In the genomic region with DNA sequence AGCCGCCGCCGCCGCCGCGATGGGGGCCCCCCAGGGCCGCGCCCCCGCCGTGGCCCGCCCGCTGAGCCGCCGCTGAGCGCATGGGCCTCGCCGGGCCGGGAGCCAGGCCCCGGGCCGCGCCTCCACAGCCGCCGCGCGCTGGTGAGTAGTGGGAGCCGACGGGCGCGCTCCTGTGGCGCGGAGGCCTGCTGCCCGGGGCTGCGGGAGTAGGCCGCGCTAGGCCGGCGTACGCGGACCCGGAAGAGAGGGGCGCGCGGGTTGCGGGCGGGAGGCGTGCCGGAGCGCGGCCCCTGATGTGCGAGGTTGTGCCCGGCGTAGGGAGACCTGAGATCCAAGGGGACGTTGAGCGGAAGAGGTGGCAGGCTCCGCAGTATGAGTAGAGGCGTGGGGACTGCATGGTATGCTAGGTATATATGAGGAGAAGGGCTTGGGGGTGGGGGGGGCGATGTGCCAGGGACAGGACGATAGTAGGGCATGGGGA, we compare ENCODE assay signal across 8 mouse cellular contexts. TPM values are rescaled to one million over a fixed set of nuclear protein-coding genes. Genes with fewer than 3 reads are reported as not detected.
DNase-seq lines count a peak whose midpoint lies in the region; ATAC-seq and TF ChIP-seq lines count a peak whose summit lies in the region.

No protein-coding gene starts in this region.

- H3K9me3 ChIP-seq in heart, embryonic 12.5 days (replicated peaks), result no peaks in the 10 kb centered on the region
- no peaks in the 10 kb centered on the region for H3K9me3 ChIP-seq in limb, embryonic 14.5 days (ENCODE audit: control insufficient read depth, low read length)
- H3K9me3 ChIP-seq in neural tube, embryonic 12.5 days, result no peaks in the 10 kb centered on the region

- H3K4me2 ChIP-seq in heart, embryonic 12.5 days, result peak overlapping the region; percentile 84
- peak overlapping the region; percentile 82 for H3K4me2 ChIP-seq in limb, embryonic 14.5 days (replicated peaks; ENCODE audit: low read depth, low read length, severe bottlenecking)
- peak overlapping the region; percentile 90 for H3K4me2 ChIP-seq in neural tube, embryonic 12.5 days (replicated peaks)

- TF ChIP-seq POLR2A in limb, embryonic 14.5 days (IDR thresholded peaks at IDR 0.05; ENCODE audit: borderline replicate concordance, extremely low read depth, insufficient read depth, insufficient read length), result no peak

- under 1% methylated on average over 57 of the region's 58 CpGs for WGBS in heart, embryonic 12.5 days
- 1% methylated on average over 30 of the region's 58 CpGs for WGBS in limb, embryonic 14.5 days
- under 1% methylated on average over 58 of the region's 58 CpGs for WGBS in neural tube, embryonic 12.5 days

- no peaks in the 10 kb centered on the region for H3K27me3 ChIP-seq in heart, embryonic 12.5 days (replicated peaks)
- no peaks in the 10 kb centered on the region for H3K27me3 ChIP-seq in limb, embryonic 14.5 days (ENCODE audit: control insufficient read depth, insufficient read depth, low read length)
- H3K27me3 ChIP-seq in neural tube, embryonic 12.5 days (replicated peaks), result no peaks in the 10 kb centered on the region

- ATAC-seq in heart, embryonic 12.5 days (ENCODE audit: insufficient number of reproducible peaks, low FRiP score), result peak; percentile 80
- peak; percentile 46 for ATAC-seq in limb, embryonic 14.5 days (ENCODE audit: low FRiP score, low read depth)
- peak; percentile 77 for ATAC-seq in neural tube, embryonic 12.5 days (ENCODE audit: low FRiP score, low read depth)
- no peak for ATAC-seq in monocyte, adult 5-6 weeks (replicated peaks; ENCODE audit: insufficient number of reproducible peaks, low FRiP score, low TSS enrichment, poor library complexity, severe bottlenecking)

- peak overlapping the region; percentile 90 for H3K9ac ChIP-seq in heart, embryonic 12.5 days
- H3K9ac ChIP-seq in limb, embryonic 14.5 days (ENCODE audit: low read depth, low read length, severe bottlenecking), result peak overlapping the region; percentile 95
- peak overlapping the region; percentile 93 for H3K9ac ChIP-seq in neural tube, embryonic 12.5 days

- peak overlapping the region; percentile 88 for H3K4me3 ChIP-seq in heart, embryonic 12.5 days
- peak overlapping the region; percentile 92 for H3K4me3 ChIP-seq in limb, embryonic 14.5 days (replicated peaks; ENCODE audit: low read length)
- H3K4me3 ChIP-seq in neural tube, embryonic 12.5 days, result peak overlapping the region; percentile 92

- H3K27ac ChIP-seq in heart, embryonic 12.5 days (ENCODE audit: poor library complexity, severe bottlenecking), result peak overlapping the region; percentile 93
- H3K27ac ChIP-seq in limb, embryonic 14.5 days (replicated peaks; ENCODE audit: low read depth, low read length), result peak overlapping the region; percentile 93
- H3K27ac ChIP-seq in neural tube, embryonic 12.5 days, result peak overlapping the region; percentile 88

- no peak for DNase-seq in heart, adult 9 months (ENCODE audit: low spot score in 2 of 2)
- DNase-seq in A20 (ENCODE audit: low read depth, low spot score), result peak; percentile 63
- peak; percentile 64 for DNase-seq in ZHBTc4 (ENCODE audit: low read depth, low spot score)
- peak; percentile 16 for DNase-seq in forelimb bud, embryonic 11.5 days (ENCODE audit: low read depth, low spot score)
- DNase-seq in limb, embryonic 14.5 days (ENCODE audit: low spot score), result peak; percentile 45

- peaks cover 29% of the 10 kb centered on the region for H3K4me1 ChIP-seq in heart, embryonic 12.5 days (replicated peaks)
- H3K4me1 ChIP-seq in limb, embryonic 14.5 days (ENCODE audit: control insufficient read depth, insufficient read depth, low read length), result peaks cover 18% of the 10 kb centered on the region
- H3K4me1 ChIP-seq in neural tube, embryonic 12.5 days, result peaks cover 21% of the 10 kb centered on the region

- H3K36me3 ChIP-seq in heart, embryonic 12.5 days, result peaks cover 17% of the 10 kb centered on the region
- peaks cover 16% of the 10 kb centered on the region for H3K36me3 ChIP-seq in limb, embryonic 14.5 days (ENCODE audit: control insufficient read depth, insufficient read depth, low read length)
- H3K36me3 ChIP-seq in neural tube, embryonic 12.5 days, result peaks cover 13% of the 10 kb centered on the region

RNA-seq across cellular contexts. Expression of gene Axin1, which starts 0.5 kb away (rescaled TPM):
- polyA plus RNA-seq in heart, embryonic 12.5 days (2016; fragmentation: Nextera tagmentation; extraction: Ambion mirVana), result 11.4 and 11.7 TPM in 2 replicates
- polyA plus RNA-seq in limb, embryonic 14.5 days (2012; rRNA removed), result 35.0 and 36.1 TPM in 2 replicates
- 22.3 and 27.7 TPM in 2 replicates for polyA plus RNA-seq in limb, embryonic 14.5 days (2014; fragmentation: Nextera tagmentation; extraction: Ambion mirVana)
- 22.6 and 23.4 TPM in 2 replicates for polyA plus RNA-seq in neural tube, embryonic 12.5 days (2016; fragmentation: Nextera tagmentation; extraction: Ambion mirVana)
- total RNA-seq in monocyte, adult 5-6 weeks (2017), result 163 to 305 TPM (median 248 TPM) in 3 replicates

RNA-seq across cellular contexts. Expression of gene Mrpl28, which starts 15.6 kb away (rescaled TPM):
- polyA plus RNA-seq in heart, embryonic 12.5 days (2016; fragmentation: Nextera tagmentation; extraction: Ambion mirVana), result 199 and 201 TPM in 2 replicates
- polyA plus RNA-seq in limb, embryonic 14.5 days (2012; rRNA removed), result 96.1 and 98.9 TPM in 2 replicates
- 179 and 182 TPM in 2 replicates for polyA plus RNA-seq in limb, embryonic 14.5 days (2014; fragmentation: Nextera tagmentation; extraction: Ambion mirVana)
- polyA plus RNA-seq in neural tube, embryonic 12.5 days (2016; fragmentation: Nextera tagmentation; extraction: Ambion mirVana), result 190 and 200 TPM in 2 replicates
- total RNA-seq in monocyte, adult 5-6 weeks (2017), result 13.0 to 19.6 TPM (median 13.9 TPM) in 3 replicates

RNA-seq across cellular contexts. Expression of gene Tmem8, which starts 25.8 kb away (rescaled TPM):
- polyA plus RNA-seq in heart, embryonic 12.5 days (2016; fragmentation: Nextera tagmentation; extraction: Ambion mirVana), result 1.2 TPM in 2 replicates
- 4.3 and 6.5 TPM in 2 replicates for polyA plus RNA-seq in limb, embryonic 14.5 days (2012; rRNA removed)
- polyA plus RNA-seq in limb, embryonic 14.5 days (2014; fragmentation: Nextera tagmentation; extraction: Ambion mirVana), result 1.1 and 1.2 TPM in 2 replicates
- polyA plus RNA-seq in neural tube, embryonic 12.5 days (2016; fragmentation: Nextera tagmentation; extraction: Ambion mirVana), result 2.3 and 2.4 TPM in 2 replicates
- 7.4 to 10.9 TPM (median 8.5 TPM) in 3 replicates for total RNA-seq in monocyte, adult 5-6 weeks (2017)

RNA-seq across cellular contexts. Expression of gene Nme4, which starts 43.5 kb away (rescaled TPM):
- 65.9 and 69.0 TPM in 2 replicates for polyA plus RNA-seq in heart, embryonic 12.5 days (2016; fragmentation: Nextera tagmentation; extraction: Ambion mirVana)
- 133 and 176 TPM in 2 replicates for polyA plus RNA-seq in limb, embryonic 14.5 days (2012; rRNA removed)
- 104 and 106 TPM in 2 replicates for polyA plus RNA-seq in limb, embryonic 14.5 days (2014; fragmentation: Nextera tagmentation; extraction: Ambion mirVana)
- 50.8 and 54.4 TPM in 2 replicates for polyA plus RNA-seq in neural tube, embryonic 12.5 days (2016; fragmentation: Nextera tagmentation; extraction: Ambion mirVana)
- 1.1 TPM in 1 of 3 replicates, not detected in the others for total RNA-seq in monocyte, adult 5-6 weeks (2017)

RNA-seq across cellular contexts. Expression of gene Decr2, which starts 48.8 kb away (rescaled TPM):
- polyA plus RNA-seq in heart, embryonic 12.5 days (2016; fragmentation: Nextera tagmentation; extraction: Ambion mirVana), result 33.4 and 37.1 TPM in 2 replicates
- 32.5 and 34.7 TPM in 2 replicates for polyA plus RNA-seq in limb, embryonic 14.5 days (2012; rRNA removed)
- polyA plus RNA-seq in limb, embryonic 14.5 days (2014; fragmentation: Nextera tagmentation; extraction: Ambion mirVana), result 19.0 and 23.3 TPM in 2 replicates
- polyA plus RNA-seq in neural tube, embryonic 12.5 days (2016; fragmentation: Nextera tagmentation; extraction: Ambion mirVana), result 28.6 and 30.1 TPM in 2 replicates
- 7.7 to 13.9 TPM (median 12.5 TPM) in 3 replicates for total RNA-seq in monocyte, adult 5-6 weeks (2017)

Comparison
In these comparisons a context has a peak if more than half of its experiments do, and no peak if none do; other contexts are left out.
1. DNase-seq: peak in A20 (single experiment), ZHBTc4 (single experiment), forelimb bud, embryonic 11.5 days (single experiment) and limb, embryonic 14.5 days (single experiment); none in heart, adult 9 months (0 of 2).
2. Peak in every context shown above with its lines, with median percentiles within 50 percentile points of each other: H3K27ac ChIP-seq, H3K4me2 ChIP-seq, H3K4me3 ChIP-seq and H3K9ac ChIP-seq.